Mouse (Mus musculus): ENCODE measurements around the gene Cnn1.

DNA sequence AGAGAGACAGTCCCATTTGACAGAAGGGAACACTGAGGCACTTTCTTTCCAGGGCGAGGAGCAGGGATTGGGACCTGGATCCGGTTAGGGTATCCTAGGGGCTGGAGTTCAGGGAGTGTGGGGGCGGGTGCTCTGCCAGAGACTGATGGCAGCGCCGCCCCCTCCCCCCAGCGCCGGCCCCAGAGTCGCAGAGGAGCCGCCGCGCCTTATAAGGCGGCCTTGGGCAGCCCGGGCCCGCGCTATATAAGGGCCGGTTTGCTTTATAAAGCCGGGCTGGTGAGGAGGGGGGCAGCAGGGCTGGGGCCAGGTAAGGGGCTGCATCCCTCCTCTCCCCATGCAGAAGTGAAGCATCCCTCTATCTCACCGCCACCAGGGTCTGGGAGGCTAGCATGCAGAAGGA, 906 bp downstream of the Cnn1 start:
- TF ChIP-seq POLR2A (IDR thresholded peaks at IDR 0.05; ENCODE audit: insufficient read depth, low read length) (no peak), CTCF (IDR thresholded peaks at IDR 0.05; ENCODE audit: low read depth, low read length) (no peak), EP300 (IDR thresholded peaks at IDR 0.05; ENCODE audit: insufficient read depth, low read depth, low read length) (no peak)

All from ES-Bruce4 (cell line).